Mouse (Mus musculus) inflammation-experienced regulatory T-cells, adult 6 months (primary cell): ENCODE results near the gene Thoc6. TPM values are rescaled to one million over a fixed set of nuclear protein-coding genes. Genes with fewer than 3 reads are reported as not detected.

Experiments
- ATAC-seq: one replicate; pipeline ENCODE4 v1.8.0; 2017
- polyA plus RNA-seq, 3 experiments: library from polyadenylated mRNA; unstranded; fragments of 100-300 nt; shearing (Covaris generic); gene quantifications; one replicate each; pipeline ENCODE4 v1.2.1; 2017

Gene Thoc6
- polyA plus RNA-seq: 10 to 100 TPM; 27.1 to 36.7 (median 27.5) TPM

DNA sequence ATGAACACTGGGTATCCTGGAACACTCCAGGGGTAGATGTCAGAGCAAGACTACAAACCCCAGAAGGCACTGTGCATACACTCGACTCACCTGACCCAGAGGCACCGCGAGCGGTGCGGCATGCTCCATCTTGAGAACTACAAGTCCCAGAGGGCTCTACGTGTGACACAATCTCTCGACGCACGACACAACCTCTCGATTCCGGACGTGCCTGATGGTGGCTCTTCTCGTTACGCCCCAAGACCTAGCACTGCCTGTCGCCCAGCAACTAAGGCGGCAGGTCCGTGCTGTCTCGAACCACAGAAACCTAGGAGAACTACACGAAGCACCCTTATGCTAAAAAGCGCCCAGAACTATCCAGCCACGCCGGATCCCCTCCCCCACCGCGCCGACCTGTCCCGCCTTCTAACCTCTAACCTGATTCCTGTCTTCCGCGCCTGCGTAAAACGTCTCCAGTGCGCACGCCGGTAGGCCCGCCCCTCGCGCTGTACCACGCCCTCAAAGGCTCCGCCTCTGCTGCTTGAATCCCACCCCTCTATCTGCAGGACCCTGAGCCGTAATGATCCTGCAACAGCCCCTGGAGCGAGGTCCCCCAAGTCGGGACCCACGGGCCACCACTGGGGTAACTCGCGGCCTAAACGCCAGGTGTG is at the start of gene Thoc6, which contains the start of gene Hcfc1r1:
Gene Thoc6 (minus strand): TSS at position 459 of the 650 bp plus-strand sequence.
Gene Hcfc1r1 (plus strand): TSS at position 173 of the 650 bp plus-strand sequence.
- ATAC-seq: peak; percentile 92

GRCm38 (mm10) chr17:23722376-23723125 is 48.9 kb upstream of the Thoc6 start, which contains the start of gene 1520401A03Rik:
Gene 1520401A03Rik (minus strand): TSS chr17:23722783.
- no peak for ATAC-seq

DNA sequence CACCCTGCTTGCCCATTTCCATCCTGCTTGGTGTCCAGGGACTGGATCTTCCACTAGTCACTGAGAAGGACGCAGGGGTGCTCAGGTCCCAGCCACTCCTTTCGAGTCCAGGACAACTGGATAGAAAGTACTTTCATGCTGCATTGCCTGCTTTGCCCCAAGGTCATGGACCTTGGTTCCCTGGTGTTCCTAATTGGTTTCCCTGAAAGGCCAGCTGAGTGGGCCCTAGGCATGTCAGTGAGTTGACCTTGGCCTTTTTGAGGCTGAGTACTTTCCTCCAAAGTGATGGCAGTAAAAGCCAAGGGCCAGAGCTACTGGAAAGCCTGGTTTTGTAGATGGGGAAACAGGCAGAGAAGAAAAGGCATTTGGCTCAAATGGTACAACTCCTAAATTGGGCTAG is 48.2 kb upstream of the Thoc6 start:
- ATAC-seq: no peak

DNA sequence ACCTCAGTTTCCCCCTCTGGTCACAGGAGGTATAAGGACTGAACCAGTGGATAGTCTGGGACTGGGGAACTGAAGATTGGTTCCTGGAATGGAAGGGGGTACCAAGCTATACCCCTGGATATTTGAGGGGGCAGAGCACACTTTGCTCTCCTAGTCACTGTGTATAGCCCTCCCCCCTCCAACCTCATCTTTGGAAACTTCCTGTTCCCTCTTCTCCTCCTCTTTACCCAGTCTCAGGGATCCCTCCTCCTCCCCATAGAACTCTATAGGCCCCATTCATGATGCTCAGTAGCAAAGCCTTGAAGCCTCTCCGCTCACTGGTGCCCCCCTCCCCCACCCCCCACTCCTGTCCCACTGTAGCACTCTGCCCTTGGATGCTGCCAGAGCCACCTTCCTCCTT is 45.8 kb upstream of the Thoc6 start:
- no peak for ATAC-seq

DNA sequence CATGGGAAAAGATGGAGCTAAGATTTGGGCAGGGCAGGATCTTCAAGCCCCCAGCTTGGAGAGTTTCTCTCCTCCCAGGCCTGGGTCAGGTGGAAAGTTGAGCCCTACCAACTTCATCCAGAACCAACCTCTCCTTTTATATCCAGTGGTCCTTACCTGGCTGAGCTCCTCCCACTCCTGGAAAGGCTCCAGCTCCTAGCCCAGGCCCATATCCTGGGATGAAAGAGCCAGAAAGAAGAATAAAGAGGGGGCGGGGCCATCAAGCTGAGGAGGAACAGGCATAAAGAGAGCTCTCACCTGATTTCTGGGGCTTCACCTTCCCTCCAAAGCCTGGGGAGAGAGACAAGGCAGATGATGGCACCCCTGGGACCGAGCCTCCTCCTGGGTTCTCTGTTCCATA is 43.3 kb upstream of the Thoc6 start:
- no peak for ATAC-seq

- ATAC-seq: peak; percentile 76
Measured at GRCm38 (mm10) chr17:23706212-23706611, 32.5 kb upstream of the Thoc6 start.

GRCm38 (mm10) chr17:23705525-23706104 is 31.9 kb upstream of the Thoc6 start:
- no peak for ATAC-seq

- no peak for ATAC-seq
Measured at GRCm38 (mm10) chr17:23704741-23705140, 31.1 kb upstream of the Thoc6 start.

- no peak for ATAC-seq
Measured at GRCm38 (mm10) chr17:23703301-23703700, 29.6 kb upstream of the Thoc6 start.

DNA sequence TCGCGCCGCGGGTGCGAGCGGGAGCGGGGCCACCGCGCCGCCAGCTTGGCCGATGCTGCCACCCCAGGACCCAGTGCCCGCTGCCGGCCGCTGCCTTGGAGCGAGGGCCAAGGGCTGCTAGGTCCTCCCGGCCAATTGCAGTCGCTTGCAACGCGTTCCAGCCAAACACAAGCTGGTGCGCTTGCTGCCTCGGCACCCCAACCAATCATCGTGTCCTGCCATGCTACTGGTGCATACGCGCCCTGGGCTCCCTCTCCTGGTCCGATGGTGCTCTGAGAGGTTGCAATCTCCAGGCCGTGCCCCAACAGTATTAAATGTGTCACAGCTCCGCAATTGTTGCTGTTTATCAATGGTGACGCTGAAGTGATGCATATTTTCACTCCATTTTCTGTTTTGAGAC is 26.4 kb upstream of the Thoc6 start:
- peak; percentile 98 for ATAC-seq

- no peak for ATAC-seq
Measured at GRCm38 (mm10) chr17:23699131-23700077, 25.7 kb upstream of the Thoc6 start.

GRCm38 (mm10) chr17:23695801-23696200 is 22.1 kb upstream of the Thoc6 start:
- no peak for ATAC-seq

DNA sequence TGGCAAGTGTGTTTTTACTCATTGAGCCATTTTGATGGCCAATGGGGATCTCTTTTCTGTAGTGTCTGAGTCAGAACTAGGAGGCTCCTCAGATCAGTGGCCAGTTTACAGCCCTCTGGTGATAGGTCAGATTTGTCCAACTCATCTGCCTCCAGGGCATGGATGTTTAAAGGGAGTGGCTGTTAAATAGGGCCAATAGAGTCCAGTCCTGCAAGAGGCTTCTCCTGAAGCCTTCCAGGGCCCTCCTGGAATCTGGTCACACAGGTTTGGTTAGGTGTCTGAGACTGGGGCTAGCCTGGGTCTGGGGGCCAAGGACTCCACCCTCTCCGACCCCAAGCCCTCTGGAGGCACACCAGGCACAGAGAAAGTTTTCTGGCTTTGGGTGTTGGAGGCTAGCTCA is 20.8 kb upstream of the Thoc6 start:
- ATAC-seq: no peak

DNA sequence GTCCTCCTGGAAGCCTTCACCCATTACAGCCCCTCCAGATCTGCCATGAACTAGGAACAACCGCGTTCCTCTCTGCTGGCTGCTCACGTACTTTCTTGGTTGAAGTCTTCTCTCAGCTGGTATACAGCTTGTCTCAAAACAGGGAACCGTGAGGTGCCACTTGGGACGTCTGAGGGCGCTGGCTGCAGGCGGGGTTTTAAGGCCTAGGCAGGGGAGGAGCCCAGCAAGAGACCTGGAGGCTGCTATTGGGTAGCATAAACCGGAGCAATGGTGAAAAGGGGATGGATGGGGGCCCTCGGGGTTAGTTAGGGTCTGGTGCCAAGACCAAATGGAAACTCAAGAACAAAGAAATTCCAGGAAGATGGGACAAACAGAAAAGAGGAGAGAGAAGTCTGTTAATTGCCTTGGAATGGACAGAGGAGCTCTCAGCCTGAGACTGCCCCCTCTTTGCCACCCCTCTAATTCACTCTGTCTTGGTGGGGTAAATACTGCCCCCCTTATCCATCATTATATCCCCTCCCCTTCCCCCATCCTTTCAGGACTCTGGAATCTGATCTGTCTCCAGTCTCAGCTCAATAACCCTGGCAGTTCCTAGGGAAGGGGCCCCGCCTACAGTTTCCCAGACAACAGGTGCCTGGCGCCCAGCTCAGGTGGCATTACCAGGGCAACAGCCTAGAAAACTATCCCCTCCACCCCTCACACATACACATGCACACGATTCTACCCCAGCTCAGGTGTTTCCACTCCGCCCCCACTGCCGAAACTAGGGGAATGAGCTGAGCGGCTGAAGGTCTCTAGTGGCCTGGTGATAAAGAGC is 10.4 kb upstream of the Thoc6 start, which contains the start of gene Cldn9:
Gene Cldn9 (minus strand): TSS at position 171 of the 817 bp plus-strand sequence.
- ATAC-seq: no peak

- ATAC-seq: no peak
Measured at GRCm38 (mm10) chr17:23683226-23683625, 9.5 kb upstream of the Thoc6 start.

DNA sequence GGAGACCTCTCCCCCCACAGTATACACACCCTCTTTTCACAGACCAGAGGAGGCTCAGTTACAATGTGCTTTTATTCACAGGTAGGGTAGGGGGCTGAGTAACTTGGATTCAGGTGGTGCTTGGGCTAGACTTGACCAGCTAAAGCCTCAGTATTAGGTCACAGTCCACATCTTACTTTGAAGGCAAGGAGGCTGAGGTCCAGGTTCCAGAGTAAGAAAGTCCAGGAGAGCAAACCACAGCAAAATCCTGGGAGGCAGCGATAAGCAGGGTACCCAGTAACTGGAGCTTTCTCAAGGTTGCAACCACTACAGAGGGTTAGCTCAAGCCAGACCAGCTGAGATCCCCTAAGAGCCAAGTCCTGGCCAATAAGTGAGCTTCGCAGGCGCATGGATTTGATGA is 8.8 kb upstream of the Thoc6 start:
- no peak for ATAC-seq

DNA sequence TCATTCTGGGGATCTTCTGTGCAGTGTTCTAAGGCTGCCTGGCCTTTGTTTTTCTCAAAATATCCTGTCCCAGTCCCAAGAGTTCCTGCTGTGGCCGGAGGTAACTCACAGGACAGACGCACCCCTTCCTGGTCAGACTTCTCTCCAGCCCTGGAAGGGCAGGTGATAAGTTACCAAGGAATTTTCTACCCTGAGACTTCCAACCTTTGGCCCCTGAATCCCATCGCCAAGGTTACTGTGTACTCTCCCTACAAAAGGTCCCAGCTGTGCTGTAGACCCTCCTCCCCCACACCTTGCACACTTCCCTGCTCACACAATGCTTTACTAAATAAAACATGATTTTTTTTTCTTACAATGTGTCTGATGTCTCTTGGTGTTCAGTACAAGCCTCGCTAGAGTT is 8.4 kb upstream of the Thoc6 start:
- no peak for ATAC-seq

- no peak for ATAC-seq
Measured at GRCm38 (mm10) chr17:23681086-23681485, 7.4 kb upstream of the Thoc6 start.

DNA sequence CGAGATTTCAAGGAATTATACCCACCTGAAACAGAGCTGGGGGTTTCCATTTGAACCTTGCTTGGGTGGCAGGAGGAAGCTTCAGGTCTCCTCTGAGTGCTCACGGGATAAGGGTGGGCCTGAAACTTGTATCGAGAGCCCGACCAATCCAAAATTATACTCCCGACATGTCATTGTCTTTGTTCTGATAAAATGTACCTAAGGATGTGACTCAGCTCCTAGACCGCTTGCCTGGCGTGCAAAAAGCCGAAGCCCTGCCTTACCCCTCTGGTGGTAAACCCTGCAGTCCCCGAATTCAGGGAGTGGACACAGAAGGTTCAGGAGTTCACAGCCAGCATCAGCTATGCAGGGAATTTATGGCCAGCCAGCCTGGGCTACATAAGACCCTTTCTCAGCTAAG is 6.7 kb upstream of the Thoc6 start:
- ATAC-seq: no peak

DNA sequence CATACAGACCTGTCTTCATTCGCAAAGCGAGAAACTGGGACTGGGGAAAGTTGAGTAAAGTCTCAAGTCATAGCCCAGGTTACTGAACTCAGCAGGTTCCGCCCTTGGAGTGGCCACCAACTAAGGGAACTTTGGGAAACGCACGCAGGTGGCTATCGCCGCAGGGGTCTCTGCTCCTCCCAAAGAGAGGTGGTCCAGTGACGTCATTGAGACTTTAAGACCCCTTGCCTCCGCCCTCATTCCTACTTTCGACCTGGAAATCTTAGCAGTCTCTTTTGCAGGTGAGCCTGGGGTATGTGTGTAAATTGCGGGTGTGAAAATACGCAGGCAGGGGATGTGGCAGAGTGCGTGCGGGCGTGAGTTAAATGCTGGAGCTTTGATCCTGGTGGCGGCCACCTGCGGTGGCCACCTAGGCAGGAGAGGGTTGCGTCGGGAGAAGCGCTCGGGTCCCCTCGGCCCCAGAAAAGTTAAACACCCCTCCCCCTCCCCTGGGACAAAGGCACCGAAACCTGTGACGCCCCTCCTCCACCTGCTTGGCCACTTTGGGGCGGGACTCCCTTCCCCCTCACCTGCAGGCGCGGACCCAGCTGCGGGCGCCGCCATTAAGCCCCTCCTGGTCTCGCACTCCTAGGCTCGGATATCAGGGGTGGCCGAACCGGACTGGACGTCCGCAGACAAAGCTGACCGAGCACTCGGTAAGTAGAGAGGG is 5.6 kb upstream of the Thoc6 start, which contains the start of gene Cldn6:
Gene Cldn6 (plus strand): TSS at position 123 of the 709 bp plus-strand sequence.
- no peak for ATAC-seq

GRCm38 (mm10) chr17:23677236-23677679 is 3.6 kb upstream of the Thoc6 start, which contains the start of gene Tnfrsf12a:
Gene Tnfrsf12a (minus strand): TSS chr17:23677468.
- ATAC-seq: peak; percentile 60
